Mouse (Mus musculus) kidney, adult 2 months (tissue): ENCODE measurements around the gene Tmem60. TPM values are rescaled to one million over a fixed set of nuclear protein-coding genes. Genes with fewer than 3 reads are reported as not detected.
A peak's percentile ranks its signal among the peaks of the same experiment; 100 is the strongest.

ENCODE experiments used
- DNase-seq: peaks from one replicate; pipeline ENCODE4 v3.0.0; 2021
- H3K27ac ChIP-seq: fragments of 200-500 bp; 2 replicates; pipeline ENCODE4 v1.5.1; 2012; ENCODE audit warnings: low read depth, low read length, control low read depth, inconsistent platforms; ENCODE audit not compliant: insufficient read depth
- H3K27me3 ChIP-seq: fragments of 200-500 bp; replicated peaks from 2 replicates; pipeline ENCODE4 v1.6.1; 2012; ENCODE audit warnings: mild to moderate bottlenecking, moderate library complexity, low read length, inconsistent platforms; ENCODE audit not compliant: control insufficient read depth, insufficient read depth
- H3K36me3 ChIP-seq: fragments of 200-500 bp; 2 replicates; pipeline ENCODE4 v1.6.1; 2012; ENCODE audit warnings: mild to moderate bottlenecking, moderate library complexity, low read length, inconsistent platforms; ENCODE audit not compliant: control insufficient read depth, insufficient read depth
- H3K4me1 ChIP-seq: fragments of 200-500 bp; 2 replicates; pipeline ENCODE4 v1.6.1; 2011; ENCODE audit warnings: low read length; ENCODE audit not compliant: control insufficient read depth, insufficient read depth
- H3K4me3 ChIP-seq: fragments of 200-500 bp; 2 replicates; pipeline ENCODE4 v1.5.1; 2011; ENCODE audit warnings: mild to moderate bottlenecking, low read depth, low read length, control low read depth; ENCODE audit not compliant: insufficient read depth
- CTCF ChIP-seq: fragments of 200-500 bp; conservative IDR thresholded peaks from 2 replicates; pipeline ENCODE4 v1.5.1; 2011; ENCODE audit warnings: low read depth, mild to moderate bottlenecking, control low read depth, low read length, moderate library complexity, mixed read lengths; ENCODE audit not compliant: insufficient read depth, insufficient read length
- POLR2A ChIP-seq: fragments of 200-500 bp; IDR thresholded peaks from one replicate; pipeline ENCODE4 v1.6.1; 2011; ENCODE audit warnings: low read depth, low read length, control low read depth
- WGBS: fragments of 180-500 bp; shearing (Covaris S2); methylation state at CpG from one replicate; pipeline ENCODE4 v1.1.7; 2018; 5-methylcytosine and 5-hydroxymethylcytosine counted together
- polyA plus RNA-seq: library from polyadenylated mRNA; depleted of rRNA; stranded (reverse); fragments of >200 nt; gene quantifications from 2 replicates; pipeline ENCODE4 v1.2.3, GENCODE M21; 2012

Tmem60 gene
- polyA plus RNA-seq, 1 experiment = 20.5 TPM

- no peak for TF ChIP-seq CTCF
- no peak for TF ChIP-seq POLR2A
- Histone ChIP-seq H3K27ac (no peak overlapping the region), H3K4me1 (peaks cover 7% of the 10 kb centered on the region), H3K4me3 (no peak overlapping the region), H3K36me3 (no peaks in the 10 kb centered on the region), H3K27me3 (no peaks in the 10 kb centered on the region)
- 62% methylated on average over 2 of the region's 2 CpGs for WGBS
- DNase-seq = no peak
These were observed 1.6 kb upstream of the Tmem60 start for GRCm38 (mm10) chr5:20880386-20880785.

GRCm38 (mm10) chr5:20880797-20881775 is 905 bp upstream of the Tmem60 start:
- WGBS = 2% methylated on average over 64 of the region's 64 CpGs
- Histone ChIP-seq H3K27ac (peak overlapping the region; percentile 39; the same call in 1 of the 2 replicates), H3K4me3 (peak overlapping the region; percentile 88), H3K4me1 (peaks cover 7% of the 10 kb centered on the region), H3K27me3 (no peaks in the 10 kb centered on the region), H3K36me3 (no peaks in the 10 kb centered on the region)
- no peak for TF ChIP-seq POLR2A
- TF ChIP-seq CTCF = no peak
- DNase-seq = peak; percentile 59

GRCm38 (mm10) chr5:20884036-20884620 is 2.1 kb downstream of the Tmem60 start:
- H3K4me3 ChIP-seq = no peak overlapping the region
- H3K36me3 ChIP-seq = no peaks in the 10 kb centered on the region
- DNase-seq = no peak
- H3K27me3 ChIP-seq = no peaks in the 10 kb centered on the region
- TF ChIP-seq POLR2A (no peak), CTCF (no peak)
- peaks cover 7% of the 10 kb centered on the region for H3K4me1 ChIP-seq
- no peak overlapping the region for H3K27ac ChIP-seq
- WGBS = 68% methylated on average over 4 of the region's 4 CpGs

GRCm38 (mm10) chr5:20897446-20898167 is 15.6 kb downstream of the Tmem60 start:
- Histone ChIP-seq H3K27me3 (no peaks in the 10 kb centered on the region), H3K4me3 (no peak overlapping the region), H3K27ac (no peak overlapping the region), H3K4me1 (no peaks in the 10 kb centered on the region), H3K36me3 (peaks cover 8% of the 10 kb centered on the region)
- WGBS = 91% methylated on average over 2 of the region's 2 CpGs
- TF ChIP-seq CTCF (no peak), POLR2A (no peak)
- DNase-seq = no peak

- no peaks in the 10 kb centered on the region for H3K27me3 ChIP-seq
- WGBS = 89% methylated on average over 2 of the region's 2 CpGs
- no peak overlapping the region for H3K27ac ChIP-seq
- H3K4me1 ChIP-seq = no peaks in the 10 kb centered on the region
- no peaks in the 10 kb centered on the region; the same call in none of the 2 replicates for H3K36me3 ChIP-seq
- TF ChIP-seq CTCF (no peak), POLR2A (no peak)
- no peak overlapping the region for H3K4me3 ChIP-seq
- no peak for DNase-seq
These were observed 22.7 kb downstream of the Tmem60 start for GRCm38 (mm10) chr5:20904647-20905046.

- H3K4me3 ChIP-seq = no peak overlapping the region
- 76% methylated on average over 2 of the region's 2 CpGs for WGBS
- H3K27ac ChIP-seq = no peak overlapping the region
- no peak for DNase-seq
- H3K4me1 ChIP-seq = no peaks in the 10 kb centered on the region
- no peak for TF ChIP-seq CTCF
- H3K36me3 ChIP-seq = no peaks in the 10 kb centered on the region; the same call in none of the 2 replicates
- H3K27me3 ChIP-seq = no peaks in the 10 kb centered on the region
These were observed 23.4 kb downstream of the Tmem60 start for GRCm38 (mm10) chr5:20905437-20905836.
